Mouse (Mus musculus) activated CD4-positive, CD25-positive, alpha-beta regulatory T cell, adult 9 weeks (primary cell): ENCODE data around the gene 4930453N24Rik. TPM values are rescaled to one million over a fixed set of nuclear protein-coding genes. Genes with fewer than 3 reads are reported as not detected.

ENCODE experiments used
- polyA plus RNA-seq: library from polyadenylated mRNA; unstranded; fragments of 100-300 nt; shearing (Covaris generic); gene quantifications from one replicate; pipeline ENCODE4 v1.2.1, GENCODE M21; 2017

The 4930453N24Rik gene
- polyA plus RNA-seq = 48.3 TPM

DNA sequence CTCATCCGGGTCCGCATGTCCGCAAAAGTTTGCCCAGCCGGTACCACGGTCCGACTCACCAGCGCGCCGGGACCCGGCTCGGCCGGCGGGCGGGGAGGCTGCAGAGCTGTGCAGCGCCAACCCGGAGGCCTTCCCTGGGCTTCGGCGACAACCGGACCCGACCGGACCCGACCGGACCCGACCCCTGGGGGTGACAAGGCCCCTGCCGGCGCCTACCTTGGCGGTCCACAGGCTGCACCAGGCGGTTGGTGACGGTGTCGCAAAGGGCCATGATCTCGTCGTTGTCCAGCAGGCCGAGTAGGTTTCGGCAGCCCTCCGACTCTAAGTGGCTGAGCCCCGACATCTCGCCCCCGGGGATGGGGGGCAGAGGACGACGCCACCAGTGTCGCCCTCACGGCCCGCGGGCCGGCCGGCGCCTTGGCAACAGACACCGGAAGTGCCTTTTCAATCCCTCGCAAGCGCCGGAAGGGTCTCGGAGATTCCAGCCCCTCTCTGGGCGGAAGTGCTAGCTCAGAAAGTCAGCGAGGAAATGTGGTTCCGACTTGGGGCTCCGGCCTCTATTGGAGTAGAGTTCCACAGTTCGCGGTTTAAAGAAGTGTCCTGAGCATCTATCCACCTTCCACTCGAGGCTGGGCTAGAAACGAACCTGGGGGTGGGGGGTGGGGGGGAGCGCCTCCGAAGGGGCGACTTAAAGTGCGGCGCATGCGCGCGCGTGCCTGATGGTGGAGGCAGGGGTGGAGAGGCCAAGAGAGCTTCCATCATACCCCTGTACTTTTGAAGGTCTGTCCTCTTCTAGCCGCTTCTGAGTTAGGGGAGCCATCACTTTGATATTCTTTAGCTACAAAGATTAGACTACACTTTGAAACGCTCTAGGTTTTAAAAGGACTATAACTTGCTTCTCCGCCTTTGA is at the start of gene 4930453N24Rik:
Gene 4930453N24Rik, minus strand, starts transcription at position 641 of the 910 bp plus-strand sequence.

Other genes starting within 250 kb of the 4930453N24Rik start
- not detected for gene Csnka2ip, start 168.8 kb downstream of the 4930453N24Rik start, polyA plus RNA-seq
- 13.2 TPM for gene Zfp654, start 80.5 kb upstream of the 4930453N24Rik start, polyA plus RNA-seq
- 53.3 TPM for gene Cggbp1, start 80.8 kb upstream of the 4930453N24Rik start, polyA plus RNA-seq